Mouse (Mus musculus) spleen, adult 2 months (tissue): ENCODE results near the gene Gm20388.

Source experiments
- CTCF ChIP-seq: fragments of 200-500 bp; IDR thresholded peaks from 2 replicates; pipeline ENCODE4 v1.5.1; 2011; ENCODE audit warnings: mild to moderate bottlenecking, inconsistent platforms; ENCODE audit not compliant: insufficient read depth, insufficient read length, insufficient replicate concordance; ENCODE audit errors: extremely low read depth
- POLR2A ChIP-seq: fragments of 200-500 bp; IDR thresholded peaks from 2 replicates; pipeline ENCODE4 v1.6.1; 2011; ENCODE audit warnings: low read depth, low read length, inconsistent platforms

GRCm38 (mm10) chr8:119915298-119915697 lies 4.7 kb downstream of the Gm20388 start:
- TF ChIP-seq CTCF (no peak), POLR2A (no peak)
